Mouse (Mus musculus) megakaryocyte, embryonic 14.5 days (primary cell): ENCODE data around the gene Clec4a3. TPM values are rescaled to one million over a fixed set of nuclear protein-coding genes. Genes with fewer than 3 reads are reported as not detected.
"Not testable (repeated sequence)": the region's sequence is repeated elsewhere in the genome, so short reads cannot be mapped to it uniquely, and the experiment has no call there.

Experiments used
- H3K27me3 ChIP-seq: replicated peaks from 2 replicates; pipeline ENCODE3; 2012; ENCODE audit warnings: inconsistent platforms
- H3K36me3 ChIP-seq: replicated peaks from 2 replicates; pipeline ENCODE3; 2012; ENCODE audit warnings: low read length, inconsistent platforms, mixed read lengths
- H3K4me1 ChIP-seq: 2 replicates; pipeline ENCODE4 v1.6.1; 2012; ENCODE audit warnings: inconsistent platforms
- H3K4me3 ChIP-seq: replicated peaks from 2 replicates; pipeline ENCODE3; 2012; ENCODE audit warnings: moderate library complexity, mild to moderate bottlenecking, inconsistent platforms
- H3K9me3 ChIP-seq: 2 replicates; pipeline ENCODE4 v1.6.1; 2012; ENCODE audit warnings: inconsistent platforms
- FLI1 ChIP-seq: IDR thresholded peaks from 2 replicates; pipeline ENCODE4 v1.6.1; 2012; ENCODE audit warnings: low read length, inconsistent platforms, mixed read lengths
- GATA1 ChIP-seq: IDR thresholded peaks from 3 replicates; pipeline ENCODE4 v1.6.1; 2012; ENCODE audit warnings: mixed read lengths, low read length, inconsistent platforms, borderline replicate concordance
- polyA plus RNA-seq: library from polyadenylated mRNA; stranded (reverse); fragments of >175 nt; gene quantifications from 2 replicates; pipeline ENCODE4 v1.2.3, GENCODE M21; 2012; ENCODE audit warnings: low replicate concordance; ENCODE audit not compliant: insufficient read depth

The Clec4a3 gene
- polyA plus RNA-seq: 0.31 TPM in 1 of 2 replicates, not detected in the other

GRCm38 (mm10) chr6:122952401-122952800, at the start of gene Clec4a3:
Gene Clec4a3 (plus strand): TSS chr6:122952515.
- no peak within 1 kb of the TSS for H3K4me3 ChIP-seq
- H3K27me3 ChIP-seq: no peaks in the 10 kb centered on the region
- TF ChIP-seq FLI1: no peak
- no peak for TF ChIP-seq GATA1
- no peaks in the 10 kb centered on the region for H3K4me1 ChIP-seq
- no peaks in the 10 kb centered on the region for H3K36me3 ChIP-seq
- no peaks in the 10 kb centered on the region for H3K9me3 ChIP-seq

DNA sequence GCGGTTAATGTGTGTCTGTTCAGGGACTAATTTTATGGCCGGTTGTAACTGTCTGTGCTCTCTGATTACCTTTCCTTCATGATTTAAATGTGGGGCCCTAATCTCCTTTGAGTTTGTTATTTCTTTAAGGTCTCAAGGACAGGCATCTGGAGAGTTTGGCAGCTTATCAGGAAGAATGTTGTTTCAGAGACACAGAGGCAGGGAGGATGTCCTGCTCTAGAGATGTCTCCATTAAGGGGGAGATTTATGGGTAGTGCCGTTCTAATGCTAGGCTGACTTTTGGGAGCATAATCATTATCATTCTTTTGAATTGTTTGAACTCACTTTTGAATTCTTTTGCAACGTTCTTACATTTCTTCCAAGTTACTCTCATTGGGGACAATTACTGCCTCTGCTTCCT, 32.4 kb upstream of the Clec4a3 start:
- H3K4me3 ChIP-seq: no peak overlapping the region
- TF ChIP-seq GATA1 (no peak), FLI1 (no peak)

DNA sequence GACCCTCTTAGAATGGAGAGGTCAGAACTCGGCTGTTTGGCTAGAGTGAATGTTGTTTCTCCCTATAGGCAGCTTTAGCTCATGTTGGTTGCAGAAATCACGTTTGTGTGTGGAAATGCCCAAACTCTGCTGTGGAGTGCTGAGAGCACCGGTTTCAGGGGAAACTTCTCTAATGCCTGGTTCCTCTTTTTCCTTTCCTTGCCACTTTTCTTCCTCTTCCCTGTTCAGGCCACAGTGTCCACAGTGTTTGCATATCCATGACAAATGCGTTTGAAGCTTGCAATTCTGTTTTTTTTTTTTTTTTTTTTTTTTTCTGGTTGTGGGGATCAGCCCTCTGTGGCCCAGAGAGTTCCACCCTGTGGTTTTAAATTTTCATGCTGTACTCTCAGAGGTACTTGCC, 30.9 kb upstream of the Clec4a3 start, which contains the start of gene Clec4a1:
Gene Clec4a1, plus strand, starts transcription at position 398 of the 400 bp plus-strand sequence.
- Histone ChIP-seq H3K36me3 (no peaks in the 10 kb centered on the region), H3K9me3 (peaks cover 2% of the 10 kb centered on the region), H3K27me3 (no peaks in the 10 kb centered on the region), H3K4me1 (no peaks in the 10 kb centered on the region), H3K4me3 (peak within 1 kb of the TSS; percentile 66)
- TF ChIP-seq GATA1 (no peak), FLI1 (no peak)

More for the DNA sequence above, 32.4 kb upstream of the Clec4a3 start:
- no peaks in the 10 kb centered on the region for H3K36me3 ChIP-seq
- H3K4me1 ChIP-seq: no peaks in the 10 kb centered on the region
- no peaks in the 10 kb centered on the region for H3K27me3 ChIP-seq
- H3K9me3 ChIP-seq: peaks cover 4% of the 10 kb centered on the region

DNA sequence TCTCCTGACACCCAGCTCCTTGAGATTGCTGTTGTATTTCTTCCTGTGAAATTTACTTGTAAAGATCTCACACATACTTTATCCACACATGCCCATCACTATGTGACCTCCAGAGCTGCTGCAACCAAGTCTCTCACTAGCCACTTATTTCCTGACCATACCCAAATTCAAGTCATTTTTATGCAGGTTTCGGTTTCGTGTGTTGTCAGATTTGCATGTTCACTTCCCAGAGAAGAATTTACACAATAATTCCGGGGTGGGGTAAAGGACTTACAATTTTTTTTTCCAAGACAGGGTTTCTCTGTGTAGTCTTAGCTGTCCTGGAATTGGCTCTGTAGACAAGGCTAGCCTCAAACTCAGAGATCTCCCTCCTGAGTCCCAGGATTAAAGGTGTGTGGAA, 17.5 kb upstream of the Clec4a3 start:
- no peak for TF ChIP-seq FLI1
- TF ChIP-seq GATA1: no peak

GRCm38 (mm10) chr6:122939618-122940017, 12.7 kb upstream of the Clec4a3 start:
- H3K4me3 ChIP-seq: no peak overlapping the region
- no peaks in the 10 kb centered on the region for H3K27me3 ChIP-seq
- H3K9me3 ChIP-seq: no peaks in the 10 kb centered on the region
- TF ChIP-seq FLI1 (no peak), GATA1 (no peak)
- no peaks in the 10 kb centered on the region for H3K36me3 ChIP-seq
- H3K4me1 ChIP-seq: no peaks in the 10 kb centered on the region

More for the DNA sequence above, 17.5 kb upstream of the Clec4a3 start:
- no peaks in the 10 kb centered on the region for H3K4me1 ChIP-seq
- H3K4me3 ChIP-seq: no peak overlapping the region
- H3K27me3 ChIP-seq: no peaks in the 10 kb centered on the region
- H3K9me3 ChIP-seq: no peaks in the 10 kb centered on the region
- no peaks in the 10 kb centered on the region for H3K36me3 ChIP-seq

- H3K36me3 ChIP-seq: no peaks in the 10 kb centered on the region
Measured at GRCm38 (mm10) chr6:122946760-122947159, 5.6 kb upstream of the Clec4a3 start.

GRCm38 (mm10) chr6:122964562-122964961, 12.2 kb downstream of the Clec4a3 start:
- no peaks in the 10 kb centered on the region for H3K4me1 ChIP-seq
- H3K36me3 ChIP-seq: no peaks in the 10 kb centered on the region
- peaks cover 2% of the 10 kb centered on the region; the same call in 1 of the 2 replicates for H3K9me3 ChIP-seq
- H3K4me3 ChIP-seq: no peak overlapping the region
- TF ChIP-seq GATA1: no peak
- TF ChIP-seq FLI1: no peak
- no peaks in the 10 kb centered on the region for H3K27me3 ChIP-seq

More at GRCm38 (mm10) chr6:122946760-122947159, 5.6 kb upstream of the Clec4a3 start:
- Histone ChIP-seq H3K9me3 (no peaks in the 10 kb centered on the region), H3K4me1 (no peaks in the 10 kb centered on the region), H3K27me3 (no peaks in the 10 kb centered on the region), H3K4me3 (no peak overlapping the region)
- no peak for TF ChIP-seq GATA1
- no peak for TF ChIP-seq FLI1

DNA sequence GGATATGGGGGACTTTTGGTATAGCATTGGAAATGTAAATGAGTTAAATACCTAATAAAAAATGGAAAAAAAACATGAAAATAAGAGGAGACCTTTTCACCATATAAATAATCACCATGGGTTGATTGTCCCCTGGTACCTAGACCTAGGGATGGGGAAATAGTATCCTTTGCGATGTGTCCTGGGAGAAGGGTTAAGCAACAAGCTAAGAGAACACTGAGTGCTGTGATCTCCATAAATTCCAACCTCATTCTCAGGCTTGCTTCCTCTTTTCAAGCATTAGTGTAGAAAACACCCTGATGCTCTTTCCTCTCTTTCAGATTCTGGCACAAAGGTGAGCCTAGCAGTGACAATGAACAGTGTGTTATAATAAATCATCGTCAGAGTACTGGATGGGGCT, 16.7 kb downstream of the Clec4a3 start:
- no peak overlapping the region for H3K4me3 ChIP-seq
- H3K4me1 ChIP-seq: no peaks in the 10 kb centered on the region
- no peaks in the 10 kb centered on the region for H3K36me3 ChIP-seq
- no peaks in the 10 kb centered on the region for H3K9me3 ChIP-seq
- H3K27me3 ChIP-seq: no peaks in the 10 kb centered on the region
- TF ChIP-seq GATA1 (no peak), FLI1 (no peak)

DNA sequence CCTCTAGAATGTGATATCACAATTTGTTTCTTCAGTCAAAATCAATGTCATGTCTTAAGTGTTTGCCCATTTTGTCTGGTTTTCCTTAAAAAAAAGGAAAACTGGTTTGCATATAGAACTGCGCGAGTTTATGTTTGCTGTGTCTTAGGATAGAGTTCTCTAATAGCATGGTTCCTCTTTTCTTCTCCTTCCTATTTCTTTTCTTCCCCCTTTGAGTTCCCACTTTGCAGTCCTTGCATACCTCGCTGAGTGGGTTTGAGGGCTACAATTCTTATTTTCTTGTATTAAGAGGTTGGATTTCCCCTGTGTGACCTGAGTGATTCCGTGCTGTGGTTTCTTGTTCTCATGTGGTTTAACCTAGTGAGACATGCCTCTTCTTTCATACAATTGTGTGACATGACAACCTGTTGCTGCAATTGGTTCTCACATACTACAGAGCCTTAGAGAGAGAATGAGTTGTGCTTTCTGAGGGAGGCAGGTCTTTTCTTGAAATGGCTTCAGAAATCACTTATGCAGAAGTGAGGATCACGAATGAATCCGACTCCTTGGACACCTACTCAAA, 37.6 kb downstream of the Clec4a3 start, which contains the start of gene Clec4a4:
Gene Clec4a4, plus strand, starts transcription at position 492 of the 562 bp plus-strand sequence.
- Histone ChIP-seq H3K4me1 (no peaks in the 10 kb centered on the region), H3K36me3 (no peaks in the 10 kb centered on the region), H3K4me3 (no peak within 1 kb of the TSS), H3K9me3 (peaks cover 15% of the 10 kb centered on the region), H3K27me3 (no peaks in the 10 kb centered on the region)
- TF ChIP-seq GATA1 (no peak), FLI1 (no peak)

- H3K4me1 ChIP-seq, H3K27me3 ChIP-seq, H3K36me3 ChIP-seq, H3K9me3 ChIP-seq, H3K4me3 ChIP-seq: not testable (repeated sequence)
Measured at GRCm38 (mm10) chr6:123004696-123005095, 52.4 kb downstream of the Clec4a3 start.
